Mouse (Mus musculus) hindbrain, embryonic 10.5 days (tissue): ENCODE measurements around the gene Apbb2. TPM values are rescaled to one million over a fixed set of nuclear protein-coding genes. Genes with fewer than 3 reads are reported as not detected.

Experiments used
- DNase-seq: peaks from one replicate; pipeline ENCODE4 v3.0.0-alpha.2; 2017; ENCODE audit warnings: low spot score
- H3K27ac ChIP-seq: fragments of 300-500 bp; sonication (generic); 2 replicates; pipeline ENCODE4 v1.5.1; 2016; ENCODE audit warnings: mild to moderate bottlenecking, moderate library complexity
- H3K27me3 ChIP-seq: fragments of 300-500 bp; sonication (generic); 2 replicates; pipeline ENCODE4 v1.6.1; 2016; ENCODE audit warnings: mild to moderate bottlenecking; ENCODE audit not compliant: poor library complexity, insufficient read depth, severe bottlenecking
- H3K36me3 ChIP-seq: fragments of 300-500 bp; sonication (generic); 2 replicates; pipeline ENCODE4 v1.6.1; 2016; ENCODE audit warnings: mild to moderate bottlenecking, moderate library complexity
- H3K4me1 ChIP-seq: fragments of 300-500 bp; sonication (generic); replicated peaks from 2 replicates; pipeline ENCODE4 v1.6.1; 2016; ENCODE audit warnings: mild to moderate bottlenecking
- H3K4me3 ChIP-seq: fragments of 300-500 bp; sonication (generic); 2 replicates; pipeline ENCODE4 v1.5.1; 2016; ENCODE audit warnings: mild to moderate bottlenecking, moderate library complexity
- H3K9me3 ChIP-seq: fragments of 300-500 bp; sonication (generic); 2 replicates; pipeline ENCODE4 v1.6.1; 2016; ENCODE audit warnings: mild to moderate bottlenecking, moderate library complexity
- WGBS: fragments of 180-500 bp; shearing (Covaris S2); methylation state at CpG from one replicate; pipeline ENCODE4 v1.1.7; 2016; 5-methylcytosine and 5-hydroxymethylcytosine counted together
- polyA plus RNA-seq: library from polyadenylated mRNA; unstranded; fragments of >200 nt; fragmentation: Nextera tagmentation; extraction: Ambion mirVana; gene quantifications from 2 replicates; pipeline ENCODE4 v1.2.1, GENCODE M21; 2016

Gene Apbb2
- polyA plus RNA-seq, 1 experiment from 2014 or later = 44.4 TPM

DNA sequence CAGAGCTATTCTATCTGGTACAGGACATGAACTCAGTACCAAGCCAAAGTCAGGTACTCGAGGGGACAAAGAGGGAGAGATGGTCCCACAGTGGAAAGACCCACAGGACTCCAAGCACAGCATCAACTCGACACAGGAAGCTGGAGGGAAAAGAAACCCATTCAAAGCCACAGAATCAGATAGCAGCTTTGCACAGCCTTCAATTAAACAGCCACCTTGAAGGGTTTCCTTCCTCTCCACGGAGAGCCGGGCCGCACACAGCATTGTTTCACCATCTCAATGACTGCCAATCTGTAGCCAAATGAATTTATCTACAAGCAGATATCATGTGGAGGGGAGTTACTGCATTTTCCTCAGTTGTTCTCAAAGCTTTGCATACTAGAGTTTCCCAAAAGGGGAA, 50.6 kb downstream of the Apbb2 start:
- Histone ChIP-seq H3K4me1 (peaks cover 19% of the 10 kb centered on the region), H3K27ac (no peak overlapping the region), H3K4me3 (no peak overlapping the region), H3K9me3 (no peaks in the 10 kb centered on the region), H3K36me3 (no peaks in the 10 kb centered on the region), H3K27me3 (no peaks in the 10 kb centered on the region)
- 78% methylated on average over 5 of the region's 5 CpGs for WGBS
- no peak for DNase-seq

DNA sequence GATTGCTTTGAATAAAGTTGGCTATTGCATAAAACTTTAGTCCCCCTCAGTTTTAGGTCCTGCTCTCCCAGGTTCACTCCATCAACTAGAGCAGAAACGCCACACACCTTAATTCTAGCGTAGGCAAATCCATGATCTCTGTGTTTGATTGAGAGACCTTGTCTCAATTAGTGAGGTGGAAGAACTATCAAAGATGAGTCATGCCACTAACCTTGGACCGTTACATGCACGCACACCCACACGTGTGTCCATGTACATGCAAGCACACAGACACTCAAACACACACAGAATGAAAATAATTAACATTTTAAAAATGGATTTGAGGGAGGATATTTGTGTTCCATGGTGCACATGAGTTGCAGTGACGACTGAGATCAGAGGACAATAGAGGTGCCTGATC, 51.2 kb downstream of the Apbb2 start:
- Histone ChIP-seq H3K4me3 (no peak overlapping the region), H3K9me3 (no peaks in the 10 kb centered on the region), H3K27me3 (no peaks in the 10 kb centered on the region), H3K4me1 (peaks cover 17% of the 10 kb centered on the region), H3K36me3 (no peaks in the 10 kb centered on the region), H3K27ac (no peak overlapping the region)
- DNase-seq = no peak
- WGBS = 93% methylated on average over 6 of the region's 6 CpGs

DNA sequence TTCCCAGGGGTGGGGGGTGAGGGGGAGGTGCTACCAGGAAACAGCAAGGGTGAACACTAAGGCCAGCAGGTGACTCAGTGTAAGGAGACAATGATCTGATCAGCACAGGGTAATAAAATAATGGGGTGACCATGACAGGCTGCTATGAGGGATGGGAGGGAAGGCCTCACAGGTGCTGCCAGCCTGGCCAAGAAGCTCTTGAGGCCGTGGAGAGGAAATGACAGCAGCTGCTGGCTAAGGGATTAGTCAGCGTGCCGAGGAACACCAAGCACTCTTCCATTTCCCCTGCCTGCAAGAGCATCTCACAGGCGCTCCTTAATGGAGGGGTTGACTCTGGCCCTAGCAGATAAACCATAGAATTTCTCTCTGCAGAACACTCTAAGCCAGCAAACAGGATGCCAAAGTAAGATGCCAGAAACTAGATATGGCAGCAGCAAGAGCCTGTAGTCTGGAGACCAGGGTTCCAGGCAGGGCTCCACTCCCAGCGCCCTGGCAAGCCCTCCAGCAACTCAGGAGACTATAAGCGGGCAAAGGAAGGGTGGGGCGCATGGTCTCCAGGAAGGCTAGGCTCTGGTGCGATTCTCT, 58.9 kb downstream of the Apbb2 start:
- H3K4me3 ChIP-seq = no peak overlapping the region
- H3K36me3 ChIP-seq = no peaks in the 10 kb centered on the region
- peaks cover 7% of the 10 kb centered on the region; the same call in 1 of the 2 replicates for H3K9me3 ChIP-seq
- H3K27ac ChIP-seq = 0 out of 2 replicates have a peak overlapping the region, but pooled peaks have one; percentile 24
- H3K27me3 ChIP-seq = no peaks in the 10 kb centered on the region
- WGBS = 76% methylated on average over 8 of the region's 8 CpGs
- DNase-seq = no peak
- peaks cover 10% of the 10 kb centered on the region for H3K4me1 ChIP-seq

DNA sequence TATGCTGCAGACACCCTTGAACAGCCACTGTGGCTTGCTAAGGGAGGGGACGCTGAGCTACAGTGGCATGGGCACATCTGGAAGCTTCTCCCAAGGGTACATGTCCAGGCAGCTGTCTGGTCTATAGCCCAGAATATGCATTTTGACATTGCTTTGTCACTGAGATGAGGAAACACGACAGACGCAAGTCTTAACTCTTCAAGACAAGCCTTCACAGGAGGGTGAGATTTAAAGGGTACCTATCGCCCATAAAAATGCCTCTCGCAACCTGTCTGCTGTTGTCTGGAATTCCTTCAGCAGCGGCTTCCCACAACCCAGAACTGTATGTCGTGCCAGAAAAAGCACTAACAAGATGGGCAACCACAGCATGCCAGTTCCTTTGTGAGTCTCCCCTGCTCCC, 60.5 kb downstream of the Apbb2 start:
- DNase-seq = no peak
- peaks cover 7% of the 10 kb centered on the region; the same call in 1 of the 2 replicates for H3K9me3 ChIP-seq
- 96% methylated on average over 7 of the region's 7 CpGs for WGBS
- no peaks in the 10 kb centered on the region for H3K27me3 ChIP-seq
- no peak overlapping the region for H3K27ac ChIP-seq
- peaks cover 15% of the 10 kb centered on the region for H3K4me1 ChIP-seq
- H3K36me3 ChIP-seq = no peaks in the 10 kb centered on the region
- no peak overlapping the region for H3K4me3 ChIP-seq

DNA sequence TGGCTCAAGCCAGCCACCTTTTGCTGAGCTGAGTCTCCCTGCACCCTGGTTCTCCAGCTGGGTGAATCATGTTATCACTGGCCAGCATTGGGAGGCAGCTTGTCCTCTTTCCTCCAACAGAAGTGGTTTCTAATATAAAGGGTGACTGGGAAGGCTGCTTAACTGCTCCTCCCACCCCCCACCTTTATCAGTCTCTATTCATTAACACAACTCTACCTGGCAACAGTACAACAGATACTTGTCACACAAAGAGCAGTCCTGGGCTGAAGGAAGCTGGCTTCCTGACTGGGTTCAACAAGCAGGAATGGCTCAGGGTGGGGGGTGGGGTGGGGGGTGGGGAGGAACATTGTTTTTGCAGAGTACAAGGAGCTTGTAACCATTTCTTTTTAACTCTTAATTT, 64.7 kb downstream of the Apbb2 start:
- no peak for DNase-seq
- Histone ChIP-seq H3K4me3 (no peak overlapping the region), H3K4me1 (0 out of 2 replicates have a peak, but pooled peaks cover 14% of the 10 kb centered on the region), H3K36me3 (peaks cover under 1% of the 10 kb centered on the region), H3K9me3 (peaks cover 9% of the 10 kb centered on the region; the same call in 1 of the 2 replicates), H3K27ac (no peak overlapping the region), H3K27me3 (no peaks in the 10 kb centered on the region)

DNA sequence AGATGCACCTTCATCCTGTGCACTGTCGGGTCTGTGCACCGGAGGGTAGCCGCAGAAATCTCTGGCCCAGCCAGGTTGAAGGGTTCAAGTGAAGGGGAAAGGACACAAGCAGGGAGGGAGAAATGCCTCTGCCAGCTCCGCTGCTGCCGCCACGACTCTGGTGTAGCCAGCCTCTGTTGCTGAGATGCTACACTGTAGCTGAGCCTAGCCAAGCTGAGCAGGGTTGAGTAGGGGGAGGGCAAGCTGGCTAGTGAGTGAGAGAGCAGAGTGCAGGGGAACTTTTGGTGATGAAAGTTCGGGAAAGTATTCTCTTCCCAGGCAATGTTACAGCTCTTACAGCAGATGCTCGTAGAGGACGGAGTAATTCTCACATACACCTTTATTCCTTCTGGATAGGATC, 66.3 kb downstream of the Apbb2 start:
- Histone ChIP-seq H3K4me1 (0 out of 2 replicates have a peak, but pooled peaks cover 14% of the 10 kb centered on the region), H3K27me3 (no peaks in the 10 kb centered on the region), H3K27ac (no peak overlapping the region), H3K36me3 (peaks cover 18% of the 10 kb centered on the region), H3K9me3 (peaks cover 17% of the 10 kb centered on the region), H3K4me3 (no peak overlapping the region)
- DNase-seq = no peak
- 77% methylated on average over 9 of the region's 9 CpGs for WGBS

DNA sequence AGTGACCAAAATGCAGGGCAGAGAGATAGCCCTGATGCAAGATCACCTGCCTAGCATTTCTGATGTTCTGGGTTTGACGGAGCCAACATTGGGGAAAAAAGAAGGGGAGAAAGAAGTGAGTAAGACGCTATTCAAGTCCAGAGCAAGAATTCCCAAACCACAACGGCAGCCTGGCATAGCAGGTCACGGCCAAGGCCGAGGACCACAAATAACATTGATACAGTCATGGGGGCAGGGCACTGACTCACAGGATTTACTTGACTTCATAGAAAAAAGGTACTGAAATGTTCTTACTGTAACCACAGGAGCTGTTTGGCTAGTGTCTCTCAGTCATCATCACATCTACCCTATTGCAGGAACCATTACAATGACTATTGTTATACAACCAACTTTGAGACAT, 68.3 kb downstream of the Apbb2 start:
- Histone ChIP-seq H3K27me3 (no peaks in the 10 kb centered on the region), H3K9me3 (peaks cover 12% of the 10 kb centered on the region), H3K4me3 (no peak overlapping the region), H3K27ac (no peak overlapping the region), H3K36me3 (peaks cover 18% of the 10 kb centered on the region), H3K4me1 (peaks cover 23% of the 10 kb centered on the region)
- DNase-seq = no peak
- WGBS = 96% methylated on average over 5 of the region's 5 CpGs

DNA sequence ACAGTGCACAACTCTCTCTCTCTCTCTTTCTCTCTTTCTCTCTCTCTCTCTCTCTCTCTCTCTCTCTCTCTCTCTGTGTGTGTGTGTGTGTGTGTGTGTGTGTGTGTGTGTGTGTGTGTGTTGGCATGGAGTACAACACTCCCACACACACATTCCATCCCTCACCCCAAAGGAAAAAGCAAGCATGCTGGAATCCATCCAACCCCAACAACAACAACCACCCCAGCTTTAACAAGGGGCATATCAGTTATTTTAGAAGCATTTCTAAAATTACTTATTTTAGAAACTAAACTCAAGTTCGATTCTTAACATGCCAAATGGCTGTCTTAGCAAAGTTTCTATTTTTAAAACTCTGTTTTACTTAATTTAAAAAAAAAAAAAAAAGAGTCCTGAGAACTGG, 68.9 kb downstream of the Apbb2 start:
- H3K4me1 ChIP-seq = peaks cover 25% of the 10 kb centered on the region
- H3K4me3 ChIP-seq = no peak overlapping the region
- peaks cover 10% of the 10 kb centered on the region for H3K9me3 ChIP-seq
- 91% methylated on average over 1 of the region's 1 CpGs for WGBS
- peaks cover 18% of the 10 kb centered on the region for H3K36me3 ChIP-seq
- DNase-seq = no peak
- H3K27ac ChIP-seq = no peak overlapping the region
- no peaks in the 10 kb centered on the region for H3K27me3 ChIP-seq

DNA sequence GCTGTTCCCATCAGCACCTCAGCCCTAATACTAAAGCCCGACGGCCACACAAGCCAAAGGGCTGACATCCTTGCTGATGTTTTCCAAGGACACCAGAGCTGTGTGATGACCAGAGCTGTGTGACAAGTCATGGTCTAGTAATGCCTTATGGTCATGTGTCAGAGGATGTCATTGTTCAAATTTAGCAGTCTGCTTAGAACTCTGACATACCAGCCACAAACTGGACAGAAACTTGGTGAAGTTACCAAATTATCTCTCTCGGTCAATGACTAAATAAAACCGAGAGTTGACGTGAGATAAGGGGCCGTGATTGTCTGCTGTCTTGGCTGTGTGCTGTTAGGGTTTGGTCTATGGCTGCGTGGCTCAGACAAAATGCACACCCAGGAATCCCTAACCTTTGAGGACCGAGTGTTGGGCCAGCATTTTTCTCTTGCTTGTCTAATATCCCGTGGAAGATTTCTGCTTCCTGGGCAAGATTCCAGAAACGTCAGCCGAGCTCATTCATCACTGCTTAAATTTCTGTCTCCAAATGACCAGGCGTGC, 71.5 kb downstream of the Apbb2 start:
- no peaks in the 10 kb centered on the region for H3K27me3 ChIP-seq
- peak overlapping the region; percentile 74 for H3K27ac ChIP-seq
- H3K4me3 ChIP-seq = no peak overlapping the region
- peaks cover 20% of the 10 kb centered on the region for H3K4me1 ChIP-seq
- H3K36me3 ChIP-seq = peaks cover 18% of the 10 kb centered on the region
- DNase-seq = no peak
- peaks cover 10% of the 10 kb centered on the region for H3K9me3 ChIP-seq
- 92% methylated on average over 12 of the region's 12 CpGs for WGBS

DNA sequence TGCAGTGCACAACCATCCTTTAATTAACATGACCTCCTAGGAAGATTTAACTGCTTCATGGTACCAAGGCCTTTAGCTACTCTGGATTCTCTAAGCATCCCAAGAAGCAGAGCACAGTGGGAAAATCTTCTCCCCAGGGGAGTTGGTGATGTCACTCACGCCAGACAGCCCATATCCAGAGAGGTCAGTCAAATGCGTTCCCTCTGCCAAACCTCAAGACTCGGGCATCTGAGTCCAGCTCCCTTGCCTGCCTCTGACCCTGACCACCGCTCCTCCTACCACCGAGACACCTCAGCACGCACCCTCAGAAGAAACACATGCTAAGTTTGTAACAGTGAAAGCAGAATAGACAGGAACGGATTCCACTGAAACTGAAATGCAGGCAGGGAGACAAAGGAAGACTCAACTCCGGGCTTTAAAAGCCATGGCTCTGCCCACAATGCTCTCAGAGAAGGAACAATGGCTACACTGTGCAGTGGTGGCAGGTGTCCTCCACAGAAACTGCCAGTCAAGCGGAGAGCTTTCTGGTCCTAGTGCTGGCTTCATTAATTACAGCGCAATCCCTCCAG, 72.9 kb downstream of the Apbb2 start:
- H3K4me3 ChIP-seq = peak overlapping the region; percentile 21; the same call in 1 of the 2 replicates
- no peaks in the 10 kb centered on the region for H3K27me3 ChIP-seq
- peak overlapping the region; percentile 90 for H3K27ac ChIP-seq
- peaks cover 10% of the 10 kb centered on the region for H3K9me3 ChIP-seq
- peaks cover 18% of the 10 kb centered on the region for H3K36me3 ChIP-seq
- H3K4me1 ChIP-seq = peaks cover 18% of the 10 kb centered on the region
- WGBS = 28% methylated on average over 10 of the region's 10 CpGs
- DNase-seq = peak; percentile 55

DNA sequence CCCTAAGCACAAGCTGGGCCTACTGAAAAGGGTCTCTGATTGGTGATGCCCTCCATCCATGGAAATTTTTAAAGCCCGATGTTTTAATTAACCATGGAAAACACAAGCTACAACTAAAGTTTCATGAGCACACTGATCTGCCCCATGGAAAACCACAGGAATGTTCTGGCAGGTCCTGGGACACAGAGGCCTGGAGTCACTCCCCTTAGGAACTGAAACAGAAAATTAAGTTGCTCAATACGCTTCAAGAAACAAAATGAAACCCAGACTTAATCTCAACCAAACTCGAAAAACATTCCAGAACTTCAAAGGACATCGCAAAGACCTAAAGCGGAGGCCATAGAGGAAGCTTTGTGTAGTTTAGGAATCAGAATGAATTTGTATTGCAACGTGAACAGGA, 74.8 kb downstream of the Apbb2 start:
- no peak overlapping the region for H3K27ac ChIP-seq
- 82% methylated on average over 6 of the region's 6 CpGs for WGBS

DNA sequence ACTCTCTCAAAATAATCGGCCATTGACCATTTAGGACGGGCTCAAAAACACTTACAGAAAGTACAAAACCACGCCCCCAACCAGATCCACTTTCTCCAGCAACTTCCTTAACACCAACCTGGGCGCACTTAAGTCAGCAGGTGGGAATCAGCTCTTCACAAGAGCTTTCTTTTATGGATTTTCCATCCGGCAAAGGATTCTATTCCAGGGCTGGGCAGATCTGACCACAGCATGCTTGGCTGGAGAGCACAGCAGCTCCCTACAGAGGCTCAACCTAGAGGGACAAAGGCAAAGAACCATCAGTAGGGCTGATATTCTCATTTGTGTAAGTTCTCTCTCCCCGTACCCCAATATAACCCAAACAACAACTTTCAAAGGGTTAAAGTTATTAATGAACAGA, 75.2 kb downstream of the Apbb2 start:
- H3K27ac ChIP-seq = no peak overlapping the region
- DNase-seq = no peak
- peaks cover 2% of the 10 kb centered on the region for H3K9me3 ChIP-seq
- H3K36me3 ChIP-seq = peaks cover 11% of the 10 kb centered on the region
- H3K4me1 ChIP-seq = peaks cover 18% of the 10 kb centered on the region
- no peak overlapping the region for H3K4me3 ChIP-seq
- H3K27me3 ChIP-seq = no peaks in the 10 kb centered on the region
- WGBS = 83% methylated on average over 6 of the region's 6 CpGs

More for the DNA sequence above, 74.8 kb downstream of the Apbb2 start:
- Histone ChIP-seq H3K4me3 (no peak overlapping the region), H3K27me3 (no peaks in the 10 kb centered on the region), H3K36me3 (peaks cover 15% of the 10 kb centered on the region), H3K4me1 (peaks cover 18% of the 10 kb centered on the region), H3K9me3 (peaks cover 6% of the 10 kb centered on the region)
- DNase-seq = no peak

DNA sequence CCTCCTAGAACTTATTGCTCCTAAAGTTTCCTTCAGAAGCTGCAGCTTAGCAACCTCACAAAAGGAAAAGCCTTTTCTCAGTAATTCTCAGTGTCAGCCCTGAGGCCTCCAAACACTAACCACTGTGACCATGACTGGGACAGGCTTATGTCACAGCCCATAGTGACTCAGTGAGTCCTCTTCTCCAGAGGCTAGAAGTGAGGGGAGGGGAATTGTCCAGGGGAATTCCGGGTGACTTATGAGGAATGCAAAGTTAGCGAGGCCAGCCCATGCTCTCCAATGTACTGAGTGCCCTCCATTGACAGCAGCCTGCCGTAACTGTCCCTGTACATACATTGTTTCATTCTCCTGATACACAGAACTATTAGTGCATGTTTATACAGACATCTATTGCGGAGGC, 76.1 kb downstream of the Apbb2 start:
- WGBS = 82% methylated on average over 4 of the region's 4 CpGs
- H3K27ac ChIP-seq = no peak overlapping the region
- no peaks in the 10 kb centered on the region for H3K9me3 ChIP-seq
- no peak for DNase-seq
- no peak overlapping the region for H3K4me3 ChIP-seq
- H3K27me3 ChIP-seq = no peaks in the 10 kb centered on the region
- H3K36me3 ChIP-seq = peaks cover 3% of the 10 kb centered on the region; the same call in 1 of the 2 replicates
- peaks cover 18% of the 10 kb centered on the region for H3K4me1 ChIP-seq
